Comparison of ENCODE assay signal across 25 mouse cellular contexts in the genomic region with DNA sequence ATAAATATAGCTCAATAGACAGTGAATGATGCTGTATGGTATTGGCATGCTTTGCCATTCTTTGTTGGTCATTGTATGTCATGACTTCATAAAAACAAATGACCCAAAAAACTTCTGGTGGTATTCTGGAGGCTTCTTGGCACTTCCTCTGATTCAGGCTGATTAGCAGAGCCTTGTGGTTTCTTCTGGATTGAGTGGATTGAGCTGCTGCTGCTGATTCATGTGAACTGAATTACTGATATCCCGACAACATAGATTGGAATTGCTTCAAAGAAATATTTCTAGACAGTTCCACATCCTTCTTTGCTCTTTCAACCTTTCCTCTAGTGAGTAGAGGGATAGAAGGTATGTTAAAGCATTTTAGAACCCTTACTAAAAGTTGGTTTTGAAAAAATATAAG.
"Had no signal": no experiment of that assay in that cellular context is flagged by ENCODE, and none has a peak within 500 bp of the region (broad histone marks: within the 10 kb centered on the region; RNA-seq: fewer than 3 reads in every experiment).

No protein-coding gene starts in this region.

- ATAC-seq: liver, embryonic 12.5 days; liver, postnatal 0 days; lung, postnatal 0 days; midbrain, embryonic 13.5 days; midbrain, embryonic 15.5 days; midbrain, embryonic 16.5 days had no signal

- DNase-seq: left cerebral cortex, postnatal 4 days; liver; liver, embryonic 13.5 days; liver, postnatal 0 days; lung, adult 18-20 months; lung, adult 2 months; lung, embryonic 14.5 days; lung, postnatal 10 days; lung, postnatal 14 days; lung, postnatal 36 days; lung, postnatal 4 days; midbrain, embryonic 14.5 days had no signal

- H3K27me3 ChIP-seq: limb, embryonic 12.5 days; limb, embryonic 13.5 days; limb, embryonic 15.5 days; liver, embryonic 12.5 days; liver, embryonic 13.5 days; liver, embryonic 15.5 days; lung, embryonic 15.5 days; megakaryocyte, embryonic 14.5 days; midbrain, embryonic 12.5 days; midbrain, embryonic 13.5 days; midbrain, embryonic 15.5 days; neural tube, embryonic 12.5 days had no signal
